Mouse (Mus musculus): ENCODE data around the gene Tnrc6a. TPM values are rescaled to one million over a fixed set of nuclear protein-coding genes. Genes with fewer than 3 reads are reported as not detected.

Gene Tnrc6a
- 54.8 and 67.3 TPM in 2 replicates for polyA plus RNA-seq (2015; fragmentation: Nextera tagmentation; extraction: Ambion mirVana)

GRCm38 (mm10) chr7:123123665-123124298 lies at the start of gene Tnrc6a:
Tnrc6a (plus strand) TSS chr7:123123885.

GRCm38 (mm10) chr7:123214365-123215075 lies 90.8 kb downstream of the Tnrc6a start, which contains the start of gene Slc5a11:
Slc5a11 (plus strand) TSS chr7:123214780.

Other genes with a start within 250 kb of the Tnrc6a start
- gene Rbbp6, start 158.2 kb upstream of the Tnrc6a start, polyA plus RNA-seq (2015; fragmentation: Nextera tagmentation; extraction: Ambion mirVana), result 19.2 and 23.4 TPM in 2 replicates
- 0.19 and 0.23 TPM in 2 replicates for gene Slc5a11, start 90.9 kb downstream of the Tnrc6a start, polyA plus RNA-seq (2015; fragmentation: Nextera tagmentation; extraction: Ambion mirVana)
- gene Lcmt1, start 245.9 kb downstream of the Tnrc6a start, polyA plus RNA-seq (2015; fragmentation: Nextera tagmentation; extraction: Ambion mirVana), result 105 and 106 TPM in 2 replicates
- 7.2 and 7.8 TPM in 2 replicates for gene Arhgap17, start 246.0 kb downstream of the Tnrc6a start, polyA plus RNA-seq (2015; fragmentation: Nextera tagmentation; extraction: Ambion mirVana)